Mouse (Mus musculus) limb, embryonic 11.5 days (tissue): ENCODE results near the gene Pdia5. TPM values are rescaled to one million over a fixed set of nuclear protein-coding genes. Genes with fewer than 3 reads are reported as not detected.

Experiments
- ATAC-seq: fragments of 200-750 bp; cut with Nextera tagmentation; 2 replicates; pipeline ENCODE4 v1.8.0; 2017; ENCODE audit warnings: low read depth; ENCODE audit not compliant: insufficient number of reproducible peaks, low FRiP score, low TSS enrichment
- DNase-seq: peaks from one replicate; pipeline ENCODE4 v3.0.0-alpha.2; 2015; ENCODE audit warnings: low spot score
- H3K27ac ChIP-seq: fragments of 300-500 bp; sonication (generic); replicated peaks from 2 replicates; pipeline ENCODE4 v1.5.1; 2014; ENCODE audit warnings: low read depth, mild to moderate bottlenecking, low read length
- H3K27me3 ChIP-seq: fragments of 300-500 bp; sonication (generic); 2 replicates; pipeline ENCODE4 v1.6.1; 2014; ENCODE audit warnings: mild to moderate bottlenecking, low read length, mixed read lengths; ENCODE audit not compliant: control insufficient read depth, insufficient read depth
- H3K36me3 ChIP-seq: fragments of 300-500 bp; sonication (generic); 2 replicates; pipeline ENCODE4 v1.6.1; 2014; ENCODE audit warnings: mild to moderate bottlenecking, low read length, moderate library complexity, mixed read lengths; ENCODE audit not compliant: control insufficient read depth, insufficient read depth
- H3K4me1 ChIP-seq: fragments of 300-500 bp; sonication (generic); 2 replicates; pipeline ENCODE4 v1.6.1; 2014; ENCODE audit warnings: low read length, mixed read lengths; ENCODE audit not compliant: control insufficient read depth, insufficient read depth
- H3K4me2 ChIP-seq: fragments of 300-500 bp; sonication (generic); 2 replicates; pipeline ENCODE4 v1.6.1; 2014; ENCODE audit warnings: low read depth, mild to moderate bottlenecking, moderate library complexity; ENCODE audit not compliant: severe bottlenecking
- H3K4me3 ChIP-seq: fragments of 300-500 bp; sonication (generic); 2 replicates; pipeline ENCODE4 v1.5.1; 2014; ENCODE audit warnings: low read depth, low read length
- H3K9ac ChIP-seq: fragments of 300-500 bp; sonication (generic); 2 replicates; pipeline ENCODE4 v1.6.1; 2014; ENCODE audit warnings: mild to moderate bottlenecking, low read length
- H3K9me3 ChIP-seq: fragments of 300-500 bp; sonication (generic); 2 replicates; pipeline ENCODE4 v1.6.1; 2016; ENCODE audit warnings: low read length; ENCODE audit not compliant: control insufficient read depth
- WGBS: fragments of 180-500 bp; shearing (Covaris S2); extraction: QIAGEN DNeasy Blood & Tissue Kit; methylation state at CpG from one replicate; pipeline ENCODE4 v1.1.7; 2014; 5-methylcytosine and 5-hydroxymethylcytosine counted together
- polyA plus RNA-seq: library from polyadenylated mRNA; unstranded; fragments of >200 nt; fragmentation: Nextera tagmentation; extraction: Ambion mirVana; gene quantifications from 2 replicates; pipeline ENCODE4 v1.2.1, GENCODE M21; 2014

The Pdia5 gene
- polyA plus RNA-seq, 1 experiment from 2014 or later, result 10.9 TPM

GRCm38 (mm10) chr16:35472569-35473275 lies 18.0 kb downstream of the Pdia5 start:
- Histone ChIP-seq H3K27ac (no peak overlapping the region), H3K9ac (no peak overlapping the region), H3K4me3 (no peak overlapping the region), H3K9me3 (no peaks in the 10 kb centered on the region), H3K4me1 (no peaks in the 10 kb centered on the region), H3K36me3 (no peaks in the 10 kb centered on the region), H3K4me2 (no peak overlapping the region), H3K27me3 (no peaks in the 10 kb centered on the region)
- ATAC-seq (no peak), DNase-seq (no peak)
- 91% methylated on average over 14 of the region's 14 CpGs for whole genome bisulfite sequencing

GRCm38 (mm10) chr16:35471841-35472568 lies 18.7 kb downstream of the Pdia5 start:
- H3K27me3 ChIP-seq, result no peaks in the 10 kb centered on the region

GRCm38 (mm10) chr16:35470983-35471382 lies 19.7 kb downstream of the Pdia5 start:
- Histone ChIP-seq H3K4me3 (no peak overlapping the region), H3K9ac (no peak overlapping the region), H3K27me3 (no peaks in the 10 kb centered on the region), H3K4me1 (no peaks in the 10 kb centered on the region), H3K4me2 (no peak overlapping the region), H3K9me3 (no peaks in the 10 kb centered on the region), H3K27ac (no peak overlapping the region), H3K36me3 (no peaks in the 10 kb centered on the region)
- 84% methylated on average over 8 of the region's 8 CpGs for WGBS
- ATAC-seq, result no peak
- DNase-seq, result no peak

More at GRCm38 (mm10) chr16:35471841-35472568, 18.7 kb downstream of the Pdia5 start:
- Histone ChIP-seq H3K36me3 (no peaks in the 10 kb centered on the region), H3K9me3 (no peaks in the 10 kb centered on the region), H3K4me3 (no peak overlapping the region), H3K4me2 (no peak overlapping the region), H3K9ac (no peak overlapping the region), H3K27ac (no peak overlapping the region), H3K4me1 (no peaks in the 10 kb centered on the region)
- DNase-seq, result no peak
- ATAC-seq, result no peak
- 94% methylated on average over 17 of the region's 17 CpGs for WGBS

- H3K4me2 ChIP-seq, result no peak overlapping the region
- no peak for ATAC-seq
- DNase-seq, result no peak
These were observed 20.6 kb downstream of the Pdia5 start for GRCm38 (mm10) chr16:35470096-35470495.

GRCm38 (mm10) chr16:35469016-35469415 lies 21.7 kb downstream of the Pdia5 start:
- DNase-seq, result no peak
- no peak for ATAC-seq
- Histone ChIP-seq H3K27ac (no peak overlapping the region), H3K4me3 (no peak overlapping the region), H3K4me2 (no peak overlapping the region), H3K9ac (no peak overlapping the region), H3K27me3 (no peaks in the 10 kb centered on the region), H3K4me1 (no peaks in the 10 kb centered on the region), H3K36me3 (no peaks in the 10 kb centered on the region), H3K9me3 (no peaks in the 10 kb centered on the region)
- 87% methylated on average over 6 of the region's 6 CpGs for WGBS

More at GRCm38 (mm10) chr16:35470096-35470495, 20.6 kb downstream of the Pdia5 start:
- Histone ChIP-seq H3K4me3 (no peak overlapping the region), H3K27ac (no peak overlapping the region), H3K9ac (no peak overlapping the region), H3K27me3 (no peaks in the 10 kb centered on the region), H3K36me3 (no peaks in the 10 kb centered on the region), H3K4me1 (no peaks in the 10 kb centered on the region), H3K9me3 (no peaks in the 10 kb centered on the region)
- WGBS, result 94% methylated on average over 8 of the region's 8 CpGs

GRCm38 (mm10) chr16:35467044-35467443 lies 23.6 kb downstream of the Pdia5 start:
- no peak for DNase-seq
- ATAC-seq, result no peak
- H3K27me3 ChIP-seq, result no peaks in the 10 kb centered on the region
- H3K4me1 ChIP-seq, result no peaks in the 10 kb centered on the region
- H3K9me3 ChIP-seq, result no peaks in the 10 kb centered on the region
- H3K9ac ChIP-seq, result no peak overlapping the region
- no peak overlapping the region for H3K4me3 ChIP-seq
- H3K4me2 ChIP-seq, result no peak overlapping the region
- peaks cover 4% of the 10 kb centered on the region; the same call in 1 of the 2 replicates for H3K36me3 ChIP-seq
- H3K27ac ChIP-seq, result no peak overlapping the region
- WGBS, result 89% methylated on average over 2 of the region's 2 CpGs

GRCm38 (mm10) chr16:35465808-35466351 lies 24.8 kb downstream of the Pdia5 start:
- H3K9ac ChIP-seq, result no peak overlapping the region
- no peak overlapping the region for H3K4me3 ChIP-seq
- no peak for DNase-seq
- H3K36me3 ChIP-seq, result peaks cover 4% of the 10 kb centered on the region; the same call in 1 of the 2 replicates
- ATAC-seq, result no peak
- no peak overlapping the region for H3K27ac ChIP-seq
- H3K4me2 ChIP-seq, result no peak overlapping the region
- H3K9me3 ChIP-seq, result no peaks in the 10 kb centered on the region
- 88% methylated on average over 4 of the region's 4 CpGs for WGBS
- H3K27me3 ChIP-seq, result no peaks in the 10 kb centered on the region
- H3K4me1 ChIP-seq, result no peaks in the 10 kb centered on the region

GRCm38 (mm10) chr16:35464686-35465308 lies 25.9 kb downstream of the Pdia5 start:
- Histone ChIP-seq H3K36me3 (peaks cover 4% of the 10 kb centered on the region; the same call in 1 of the 2 replicates), H3K4me1 (no peaks in the 10 kb centered on the region), H3K9ac (no peak overlapping the region), H3K9me3 (no peaks in the 10 kb centered on the region), H3K4me3 (no peak overlapping the region), H3K27me3 (no peaks in the 10 kb centered on the region), H3K27ac (no peak overlapping the region), H3K4me2 (no peak overlapping the region)
- no peak for ATAC-seq
- 91% methylated on average over 12 of the region's 12 CpGs for WGBS
- DNase-seq, result no peak
